Mouse (Mus musculus) CD4-positive, CD25-positive, alpha-beta regulatory T cell, adult 4 months (primary cell): ENCODE results near the gene Cpne9. TPM values are rescaled to one million over a fixed set of nuclear protein-coding genes. Genes with fewer than 3 reads are reported as not detected.

ENCODE experiments used
- ATAC-seq: one replicate; pipeline ENCODE4 v1.8.0; 2017
- polyA plus RNA-seq, 2 experiments: library from polyadenylated mRNA; unstranded; fragments of 100-300 nt; shearing (Covaris generic); gene quantifications; one replicate each; pipeline ENCODE4 v1.2.1; 2017

The Cpne9 gene
- polyA plus RNA-seq, 2 experiments from 2014 or later = 0.23 to 0.28 TPM

GRCm38 (mm10) chr6:113343177-113344092, 61.3 kb downstream of the Cpne9 start, which contains the start of gene Camk1:
Camk1 (minus strand) TSS chr6:113343984.
- no peak for ATAC-seq

- ATAC-seq = no peak
Measured at GRCm38 (mm10) chr6:113344321-113344720, 62.2 kb downstream of the Cpne9 start.

GRCm38 (mm10) chr6:113346897-113347296, 64.8 kb downstream of the Cpne9 start:
- no peak for ATAC-seq

GRCm38 (mm10) chr6:113350538-113350937, 68.4 kb downstream of the Cpne9 start:
- no peak for ATAC-seq

GRCm38 (mm10) chr6:113351161-113351560, 69.1 kb downstream of the Cpne9 start:
- ATAC-seq = no peak

- no peak for ATAC-seq
Measured at GRCm38 (mm10) chr6:113351653-113352052, 69.5 kb downstream of the Cpne9 start.

GRCm38 (mm10) chr6:113352820-113353219, 70.7 kb downstream of the Cpne9 start:
- no peak for ATAC-seq

- ATAC-seq = no peak
Measured at GRCm38 (mm10) chr6:113353696-113354095, 71.6 kb downstream of the Cpne9 start.

Other genes with a start within 250 kb of the Cpne9 start
- 100 to 1,000 TPM in 1 of 2 experiments, 10 to 100 TPM in 1; 76.7 to 104 TPM for gene Thumpd3, start 236.1 kb upstream of the Cpne9 start, polyA plus RNA-seq
- 10 to 100 TPM; 31.9 to 37.2 TPM for gene Setd5, start 204.9 kb upstream of the Cpne9 start, polyA plus RNA-seq
- under 1 TPM in 1 of 2 experiments, not detected in 1; 0.90 TPM for gene Lhfpl4, start 86.9 kb upstream of the Cpne9 start, polyA plus RNA-seq
- gene Mtmr14, start 44.5 kb upstream of the Cpne9 start, polyA plus RNA-seq = 10 to 100 TPM; 20.6 to 25.6 TPM
- gene Brpf1, start 24.8 kb downstream of the Cpne9 start, polyA plus RNA-seq = 10 to 100 TPM; 11.7 to 12.0 TPM
- 10 to 100 TPM; 15.9 to 26.2 TPM for gene Ogg1, start 44.7 kb downstream of the Cpne9 start, polyA plus RNA-seq
- 1 to 10 TPM; 2.2 to 2.9 TPM for gene Camk1, start 61.7 kb downstream of the Cpne9 start, polyA plus RNA-seq
- gene Tada3, start 95.6 kb downstream of the Cpne9 start, polyA plus RNA-seq = 10 to 100 TPM; 39.2 to 47.5 TPM
- gene Arpc4, start 95.8 kb downstream of the Cpne9 start, polyA plus RNA-seq = 100 to 1,000 TPM; 574 to 794 TPM
- gene Ttll3, start 107.0 kb downstream of the Cpne9 start, polyA plus RNA-seq = 10 to 100 TPM; 22.7 to 24.0 TPM
- gene Rpusd3, start 137.0 kb downstream of the Cpne9 start, polyA plus RNA-seq = 10 to 100 TPM in 1 of 2 experiments, 1 to 10 TPM in 1; 9.8 to 10.2 TPM
- not detected for gene Cidec, start 153.5 kb downstream of the Cpne9 start, polyA plus RNA-seq
- 10 to 100 TPM; 54.9 to 66.3 TPM for gene Jagn1, start 160.3 kb downstream of the Cpne9 start, polyA plus RNA-seq
- 1 to 10 TPM in 1 of 2 experiments, not detected in 1; 1.2 TPM for gene Il17re, start 176.2 kb downstream of the Cpne9 start, polyA plus RNA-seq
- gene Il17rc, start 189.1 kb downstream of the Cpne9 start, polyA plus RNA-seq = not detected
- 1 to 10 TPM; 7.3 to 8.4 TPM for gene Creld1, start 201.0 kb downstream of the Cpne9 start, polyA plus RNA-seq
- not detected for gene Prrt3, start 219.6 kb downstream of the Cpne9 start, polyA plus RNA-seq
- 10 to 100 TPM; 56.2 to 68.2 TPM for gene Emc3, start 249.3 kb downstream of the Cpne9 start, polyA plus RNA-seq
- 1 to 10 TPM; 2.0 to 3.2 TPM for gene Fancd2, start 249.4 kb downstream of the Cpne9 start, polyA plus RNA-seq